Comparison of ENCODE assay signal across 14 mouse cellular contexts in the genomic region with DNA sequence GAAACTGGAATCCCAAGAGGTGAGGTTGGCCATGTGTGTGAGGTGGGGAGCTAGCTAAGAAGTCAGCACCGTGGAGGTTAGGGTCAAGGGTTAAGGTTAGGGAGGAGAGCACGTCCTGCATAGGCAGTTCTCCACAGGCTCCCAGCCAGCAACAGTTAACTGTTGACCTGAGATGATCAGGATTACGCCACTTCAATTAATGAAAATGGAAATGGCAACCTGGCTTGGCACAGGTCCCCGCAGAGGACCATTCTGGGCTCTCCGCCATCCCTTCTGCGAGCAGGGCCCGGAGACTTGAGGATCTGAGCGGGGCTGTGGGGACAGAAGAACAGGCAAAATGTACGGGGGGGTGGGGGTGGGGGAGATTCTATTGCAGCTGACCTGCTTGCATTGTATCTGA. TPM values are rescaled to one million over a fixed set of nuclear protein-coding genes. Genes with fewer than 3 reads are reported as not detected.
DNase-seq lines count a peak whose midpoint lies in the region; ATAC-seq and TF ChIP-seq lines count a peak whose summit lies in the region.
"Had no signal": no experiment of that assay in that cellular context is flagged by ENCODE, and none has a peak within 500 bp of the region (broad histone marks: within the 10 kb centered on the region; RNA-seq: fewer than 3 reads in every experiment).

No protein-coding gene starts in this region.

- no peaks in the 10 kb centered on the region for H3K9me3 ChIP-seq in midbrain, embryonic 13.5 days
- no peaks in the 10 kb centered on the region for H3K9me3 ChIP-seq in midbrain, embryonic 15.5 days
- no peaks in the 10 kb centered on the region for H3K9me3 ChIP-seq in hindbrain, embryonic 16.5 days (ENCODE audit: control insufficient read depth, low read length)
- no peaks in the 10 kb centered on the region for H3K9me3 ChIP-seq in midbrain, postnatal 0 days (ENCODE audit: low read length)
- H3K9me3 ChIP-seq: heart, embryonic 12.5 days; liver, embryonic 15.5 days had no signal

- TF ChIP-seq CTCF in midbrain, postnatal 0 days (IDR thresholded peaks at IDR 0.05): no peak

- DNase-seq in kidney, adult 11 months: peak; percentile 50
- no peak for DNase-seq in kidney, postnatal 4 days
- DNase-seq in midbrain, postnatal 0 days (ENCODE audit: low spot score): peak; percentile 58
- DNase-seq in urinary bladder, adult 18-20 months (ENCODE audit: low spot score in 2 of 2): no peak
- no peak for DNase-seq in heart, adult 9 months (ENCODE audit: low spot score in 2 of 2)
- DNase-seq: lung, postnatal 36 days; thymus, adult 18-20 months had no signal

- no peak overlapping the region for H3K9ac ChIP-seq in midbrain, embryonic 13.5 days (replicated peaks)
- no peak overlapping the region for H3K9ac ChIP-seq in midbrain, embryonic 15.5 days
- H3K9ac ChIP-seq in hindbrain, embryonic 16.5 days (ENCODE audit: low read depth, low read length): no peak overlapping the region
- no peak overlapping the region for H3K9ac ChIP-seq in midbrain, postnatal 0 days (replicated peaks; ENCODE audit: low read length, poor library complexity, severe bottlenecking)
- H3K9ac ChIP-seq: liver, embryonic 15.5 days had no signal

- no peak overlapping the region; the same call in 1 of the 2 replicates for H3K27ac ChIP-seq in midbrain, embryonic 13.5 days
- no peak overlapping the region for H3K27ac ChIP-seq in midbrain, embryonic 15.5 days
- H3K27ac ChIP-seq in hindbrain, embryonic 16.5 days (ENCODE audit: low read depth, low read length): peak overlapping the region; percentile 82; the same call in 1 of the 2 replicates
- H3K27ac ChIP-seq in midbrain, postnatal 0 days (ENCODE audit: low read depth, low read length): no peak overlapping the region
- H3K27ac ChIP-seq: liver, embryonic 15.5 days had no signal

- no peak overlapping the region for H3K4me3 ChIP-seq in midbrain, embryonic 13.5 days (replicated peaks)
- no peak overlapping the region for H3K4me3 ChIP-seq in midbrain, embryonic 15.5 days
- H3K4me3 ChIP-seq in hindbrain, embryonic 16.5 days (ENCODE audit: low read length): no peak overlapping the region
- no peak overlapping the region for H3K4me3 ChIP-seq in midbrain, postnatal 0 days (ENCODE audit: low read depth, low read length)
- H3K4me3 ChIP-seq: liver, embryonic 15.5 days had no signal

- H3K4me2 ChIP-seq in midbrain, embryonic 13.5 days (replicated peaks): 0 out of 2 replicates have a peak overlapping the region, but pooled peaks have one; percentile 80
- H3K4me2 ChIP-seq in midbrain, embryonic 15.5 days: no peak overlapping the region
- H3K4me2 ChIP-seq in hindbrain, embryonic 16.5 days (ENCODE audit: low read length): no peak overlapping the region; the same call in 1 of the 2 replicates
- H3K4me2 ChIP-seq in midbrain, postnatal 0 days (ENCODE audit: low read depth, low read length, poor library complexity, severe bottlenecking): no peak overlapping the region

- ATAC-seq in midbrain, embryonic 13.5 days: peak; percentile 46; the same call in 1 of the 2 replicates
- ATAC-seq in midbrain, embryonic 15.5 days (replicated peaks): no peak
- ATAC-seq in hindbrain, embryonic 16.5 days: peak; percentile 28
- ATAC-seq in midbrain, postnatal 0 days (ENCODE audit: low FRiP score): no peak
- ATAC-seq: Patski had no signal

- H3K27me3 ChIP-seq in midbrain, embryonic 13.5 days: peaks cover 67% of the 10 kb centered on the region
- peaks cover 14% of the 10 kb centered on the region for H3K27me3 ChIP-seq in midbrain, embryonic 15.5 days (replicated peaks)
- H3K27me3 ChIP-seq in hindbrain, embryonic 16.5 days (replicated peaks; ENCODE audit: control insufficient read depth, insufficient read depth, low read length): no peaks in the 10 kb centered on the region
- H3K27me3 ChIP-seq in midbrain, postnatal 0 days (ENCODE audit: insufficient read depth, low read length): peaks cover 8% of the 10 kb centered on the region; the same call in 1 of the 2 replicates
- H3K27me3 ChIP-seq: CH12.LX, Patski had no signal

- peaks cover 20% of the 10 kb centered on the region for H3K4me1 ChIP-seq in midbrain, embryonic 13.5 days (replicated peaks)
- peaks cover 18% of the 10 kb centered on the region for H3K4me1 ChIP-seq in midbrain, embryonic 15.5 days
- peaks cover 16% of the 10 kb centered on the region for H3K4me1 ChIP-seq in hindbrain, embryonic 16.5 days (ENCODE audit: control insufficient read depth, insufficient read depth, low read depth, low read length)
- 0 out of 2 replicates have a peak, but pooled peaks cover 4% of the 10 kb centered on the region for H3K4me1 ChIP-seq in midbrain, postnatal 0 days (ENCODE audit: insufficient read depth, low read length)
- H3K4me1 ChIP-seq: liver, embryonic 15.5 days had no signal

- H3K36me3 ChIP-seq in midbrain, embryonic 13.5 days: no peaks in the 10 kb centered on the region
- H3K36me3 ChIP-seq in midbrain, embryonic 15.5 days (replicated peaks): no peaks in the 10 kb centered on the region
- H3K36me3 ChIP-seq in hindbrain, embryonic 16.5 days (ENCODE audit: control insufficient read depth, insufficient read depth, low read length): no peaks in the 10 kb centered on the region
- H3K36me3 ChIP-seq in midbrain, postnatal 0 days (ENCODE audit: insufficient read depth, low read length): no peaks in the 10 kb centered on the region
- H3K36me3 ChIP-seq: heart, embryonic 12.5 days; liver, embryonic 15.5 days had no signal

- 39% methylated on average over 9 of the region's 9 CpGs for WGBS in midbrain, embryonic 13.5 days
- WGBS in midbrain, embryonic 15.5 days: 31% methylated on average over 9 of the region's 9 CpGs
- WGBS in hindbrain, embryonic 16.5 days: 20% methylated on average over 9 of the region's 9 CpGs
- WGBS in midbrain, postnatal 0 days: 54% methylated on average over 9 of the region's 9 CpGs

RNA-seq across cellular contexts. Expression of a gene that starts 19.1 kb away (rescaled TPM):
- polyA plus RNA-seq in midbrain, embryonic 13.5 days (2015; fragmentation: Nextera tagmentation; extraction: Ambion mirVana): 26.8 and 27.7 TPM in 2 replicates
- polyA plus RNA-seq in midbrain, embryonic 15.5 days (2015; fragmentation: Nextera tagmentation; extraction: Ambion mirVana): 23.4 and 24.2 TPM in 2 replicates
- 25.1 and 29.1 TPM in 2 replicates for polyA plus RNA-seq in hindbrain, embryonic 16.5 days (2015; fragmentation: Nextera tagmentation; extraction: Ambion mirVana)
- total RNA-seq in midbrain, postnatal 0 days (2014; rRNA removed): 33.2 and 42.9 TPM in 2 replicates
- 13.6 and 14.1 TPM in 2 replicates for polyA plus RNA-seq in midbrain, postnatal 0 days (2015; fragmentation: Nextera tagmentation; extraction: Ambion mirVana)

Comparison
In these comparisons a context has a peak if more than half of its experiments do, and no peak if none do; other contexts are left out.
1. DNase-seq: peak in kidney, adult 11 months (single experiment) and midbrain, postnatal 0 days (single experiment); none in kidney, postnatal 4 days (0 of 2), urinary bladder, adult 18-20 months (0 of 2) and heart, adult 9 months (0 of 2).
2. ATAC-seq: peak in midbrain, embryonic 13.5 days (single experiment) and hindbrain, embryonic 16.5 days (single experiment); none in midbrain, embryonic 15.5 days (single experiment) and midbrain, postnatal 0 days (single experiment).